Mouse (Mus musculus) lung, adult 18-20 months (tissue): ENCODE data around the gene Cyren.

Experiments
- DNase-seq, 2 experiments: peaks; one replicate each; pipeline ENCODE4 v3.0.0; 2022; ENCODE audit warnings: mixed read lengths in 2 of 2

Cyren gene

DNA sequence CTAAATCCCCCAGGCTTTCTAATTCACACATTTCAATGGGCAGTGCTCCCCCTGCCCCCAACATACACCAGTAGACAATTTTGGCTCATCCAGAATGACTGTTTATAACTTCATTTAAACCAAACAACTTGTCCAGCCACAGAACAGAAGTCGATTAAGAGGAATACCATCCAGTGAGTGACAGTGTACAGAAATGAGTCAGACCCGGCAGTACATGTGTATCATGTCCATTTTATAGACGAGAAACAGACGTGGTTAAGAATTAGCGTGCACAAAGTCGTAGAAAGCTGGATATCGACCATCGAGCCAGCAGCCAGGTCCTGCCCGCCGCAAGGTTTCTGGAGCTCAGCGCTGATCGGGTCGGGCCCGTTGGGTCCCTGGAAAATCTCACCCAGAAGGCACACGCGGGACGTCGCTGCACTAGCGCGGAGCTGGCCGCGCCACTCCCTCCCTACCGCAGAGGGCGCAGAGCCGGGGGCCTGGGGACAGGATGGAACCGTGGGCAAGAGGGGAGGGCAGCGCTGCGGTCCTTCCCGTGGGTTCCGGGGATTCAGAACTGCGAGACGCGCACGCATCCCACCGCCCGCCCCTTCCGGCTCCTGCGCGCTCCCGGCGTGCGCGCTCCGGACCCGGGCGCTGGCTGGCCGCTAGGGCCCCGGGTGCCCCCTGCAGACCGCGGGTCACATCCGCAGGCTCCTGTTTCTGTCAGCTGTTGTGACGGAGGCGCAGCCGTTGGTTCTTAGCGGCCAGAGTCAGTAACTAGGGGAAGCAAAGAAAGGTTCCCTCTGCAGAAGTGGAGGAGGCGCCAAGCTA lies at the start of gene Cyren:
Gene Cyren (minus strand): TSS at position 552 of the 813 bp plus-strand sequence.
- peak; percentile 93 to 95 for DNase-seq

DNA sequence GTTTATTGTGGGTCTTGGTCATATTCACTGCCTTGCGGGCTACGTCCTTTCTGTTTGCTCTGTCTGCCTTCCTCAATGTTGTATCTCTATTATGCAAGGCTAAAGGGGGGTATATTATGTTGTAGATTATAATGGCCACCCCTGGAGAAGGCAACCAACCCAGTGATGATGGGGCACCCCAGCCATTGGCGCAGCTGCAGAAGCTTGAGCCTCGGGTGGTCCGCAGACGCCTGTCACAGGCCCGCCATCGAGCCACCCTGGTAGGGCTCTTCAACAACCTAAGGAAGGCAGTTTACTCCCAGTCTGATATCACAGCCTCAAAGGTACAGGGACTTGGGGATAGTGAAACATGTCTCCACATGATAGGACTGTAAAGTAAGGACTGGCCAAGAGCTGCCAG lies 49.7 kb upstream of the Cyren start:
- DNase-seq: no peak

DNA sequence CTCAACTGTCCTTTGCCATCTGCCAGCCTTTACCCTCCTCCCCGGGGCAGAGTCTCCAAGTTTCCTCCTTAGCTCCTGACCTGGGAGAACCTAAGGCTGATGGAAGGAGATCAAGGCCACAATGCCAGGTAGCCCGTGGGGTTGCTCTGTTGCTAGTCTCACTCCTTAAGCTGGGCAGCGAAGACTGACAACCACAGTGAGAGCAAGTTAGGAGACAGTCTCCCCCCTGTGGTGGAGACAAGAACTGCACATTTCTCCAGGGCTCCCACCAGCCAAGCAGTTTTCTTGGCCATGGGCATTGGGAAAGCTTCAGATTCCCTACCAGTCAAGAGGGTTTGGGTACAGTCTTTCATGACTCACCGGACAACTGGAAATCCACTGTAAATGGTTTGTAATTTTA lies 49.3 kb upstream of the Cyren start:
- DNase-seq: peak; percentile 59 to 63

DNA sequence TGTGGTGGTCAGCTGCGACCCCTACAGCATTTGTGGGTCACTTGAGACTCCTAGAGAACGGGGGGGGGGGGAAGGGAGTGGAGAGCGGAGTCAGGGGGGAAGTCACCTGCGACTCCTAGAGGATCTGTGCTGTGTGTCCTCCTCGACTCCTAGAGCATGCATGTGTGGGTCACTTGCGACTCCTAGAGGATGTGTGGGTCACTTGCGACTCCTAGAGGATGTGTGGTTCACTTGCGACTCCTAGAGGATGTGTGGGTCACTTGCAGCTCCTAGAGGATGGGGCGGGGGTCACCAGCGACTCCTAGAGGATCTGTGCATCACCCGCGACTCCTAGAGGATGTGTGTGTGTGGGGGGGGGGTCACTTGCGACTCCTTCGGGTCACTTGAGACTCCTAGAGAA lies 44.1 kb upstream of the Cyren start:
- DNase-seq: peak; percentile 55 to 62

DNA sequence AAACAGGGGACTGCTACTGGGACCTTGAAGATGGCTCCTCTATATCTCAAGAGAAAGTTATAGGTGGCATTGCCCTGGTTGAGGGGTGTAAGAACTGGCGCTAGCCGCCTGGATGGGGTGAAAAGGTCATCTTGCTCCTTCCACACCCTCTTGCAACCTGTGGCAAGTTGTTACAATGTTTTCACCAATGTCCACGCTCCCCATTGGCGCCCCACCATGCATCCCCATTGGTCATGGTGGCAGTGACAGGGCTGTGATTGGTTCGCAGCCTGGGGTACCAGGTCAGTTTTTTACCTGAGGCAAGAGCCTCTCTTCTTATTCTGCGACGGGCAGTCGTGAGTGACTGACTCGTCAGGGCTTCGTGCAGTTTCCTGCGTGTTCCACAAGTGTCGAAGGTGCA lies 42.8 kb upstream of the Cyren start:
- DNase-seq: no peak

DNA sequence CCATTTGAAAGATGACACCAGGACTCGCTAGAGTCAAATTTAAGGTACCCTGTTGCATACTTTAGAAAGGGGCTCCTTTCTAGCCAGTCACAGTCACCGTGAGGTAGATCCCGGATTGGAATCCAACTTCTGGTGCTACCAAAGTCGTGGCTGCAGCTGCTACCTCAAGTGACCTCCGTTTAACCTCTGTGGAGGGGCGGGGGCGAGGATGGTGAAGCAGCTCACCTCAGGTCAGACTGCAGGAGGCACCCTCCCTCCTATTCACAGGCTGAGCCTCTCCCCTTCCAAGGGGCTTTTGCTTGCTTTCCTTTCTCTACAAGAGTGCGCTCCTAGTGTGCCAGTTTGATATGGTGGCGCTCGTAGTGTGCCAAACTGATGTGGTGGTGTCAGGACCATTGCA lies 42.1 kb upstream of the Cyren start, which contains the start of gene Stra8:
Gene Stra8 (plus strand): TSS at position 208 of the 400 bp plus-strand sequence.
- no peak for DNase-seq

DNA sequence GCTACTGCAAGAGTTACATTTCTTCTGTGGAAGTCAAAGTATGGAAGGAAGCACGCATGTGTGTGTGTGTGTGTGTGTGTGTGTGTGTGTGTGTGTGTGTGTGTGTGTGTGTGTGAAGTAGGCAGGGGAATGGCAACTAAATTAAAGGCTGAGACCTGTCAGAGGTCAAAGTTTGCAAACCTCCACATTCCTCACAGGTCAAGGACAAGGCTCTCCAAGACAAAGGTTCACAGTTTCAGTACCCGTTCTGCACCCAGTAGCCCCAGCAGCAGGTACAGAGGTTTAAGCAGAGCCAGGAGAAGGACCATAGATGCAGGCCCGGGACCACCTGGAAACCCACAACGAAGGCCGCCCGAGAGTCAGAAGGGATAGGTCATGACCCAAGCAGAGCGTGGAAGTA lies 41.3 kb upstream of the Cyren start:
- DNase-seq: no peak

DNA sequence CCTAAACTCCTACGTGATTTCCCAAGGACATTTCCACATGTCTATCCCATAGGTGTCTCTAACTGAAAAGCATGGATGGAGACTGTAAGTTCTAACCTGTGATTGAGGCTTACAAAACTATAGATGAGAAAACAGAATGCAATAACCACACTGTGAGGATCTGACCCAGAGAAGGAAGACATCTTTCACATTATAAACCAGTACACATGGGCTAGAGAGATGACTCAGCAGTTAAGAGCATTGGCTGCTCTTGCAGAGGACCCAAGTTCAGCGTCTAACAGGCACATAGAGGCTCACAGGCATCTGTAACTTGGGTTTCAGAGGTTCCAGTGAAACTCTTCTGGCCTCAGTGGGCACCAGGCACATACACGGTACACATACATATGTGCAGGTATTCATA lies 36.6 kb upstream of the Cyren start:
- no peak for DNase-seq

DNA sequence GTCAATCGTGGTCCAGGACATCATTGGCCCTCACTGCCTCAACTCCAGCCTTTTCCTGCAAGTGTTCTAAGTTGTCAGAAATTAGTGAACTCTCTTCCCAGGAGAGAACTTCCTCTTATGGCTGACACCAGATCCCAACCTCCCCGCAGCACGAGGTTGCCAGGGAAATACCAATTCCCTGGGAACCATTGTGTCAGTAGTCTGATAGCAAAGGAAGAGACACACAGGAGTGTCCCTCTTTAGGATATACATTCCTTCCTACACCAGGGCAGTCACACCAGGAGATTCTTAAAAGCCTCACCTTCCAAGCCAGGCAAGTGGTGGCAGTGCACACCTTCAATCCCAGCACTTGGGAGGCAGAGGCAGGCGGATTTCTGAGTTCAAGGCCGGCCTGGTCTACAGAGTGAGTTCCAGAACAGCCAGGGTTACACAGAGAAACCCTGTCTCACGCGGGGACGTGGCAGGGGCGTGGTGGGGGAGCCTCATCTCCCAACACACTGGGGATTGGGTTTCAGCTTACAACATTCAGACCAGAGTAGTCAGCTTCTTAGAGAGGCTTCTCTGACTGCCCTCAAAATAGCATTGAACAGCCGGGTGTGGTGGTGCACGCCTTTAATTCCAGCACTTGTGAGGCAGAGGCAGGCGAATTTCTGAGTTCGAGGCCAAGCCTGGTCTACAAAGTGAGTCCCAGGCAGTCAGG lies 35.6 kb upstream of the Cyren start:
- DNase-seq: no peak

DNA sequence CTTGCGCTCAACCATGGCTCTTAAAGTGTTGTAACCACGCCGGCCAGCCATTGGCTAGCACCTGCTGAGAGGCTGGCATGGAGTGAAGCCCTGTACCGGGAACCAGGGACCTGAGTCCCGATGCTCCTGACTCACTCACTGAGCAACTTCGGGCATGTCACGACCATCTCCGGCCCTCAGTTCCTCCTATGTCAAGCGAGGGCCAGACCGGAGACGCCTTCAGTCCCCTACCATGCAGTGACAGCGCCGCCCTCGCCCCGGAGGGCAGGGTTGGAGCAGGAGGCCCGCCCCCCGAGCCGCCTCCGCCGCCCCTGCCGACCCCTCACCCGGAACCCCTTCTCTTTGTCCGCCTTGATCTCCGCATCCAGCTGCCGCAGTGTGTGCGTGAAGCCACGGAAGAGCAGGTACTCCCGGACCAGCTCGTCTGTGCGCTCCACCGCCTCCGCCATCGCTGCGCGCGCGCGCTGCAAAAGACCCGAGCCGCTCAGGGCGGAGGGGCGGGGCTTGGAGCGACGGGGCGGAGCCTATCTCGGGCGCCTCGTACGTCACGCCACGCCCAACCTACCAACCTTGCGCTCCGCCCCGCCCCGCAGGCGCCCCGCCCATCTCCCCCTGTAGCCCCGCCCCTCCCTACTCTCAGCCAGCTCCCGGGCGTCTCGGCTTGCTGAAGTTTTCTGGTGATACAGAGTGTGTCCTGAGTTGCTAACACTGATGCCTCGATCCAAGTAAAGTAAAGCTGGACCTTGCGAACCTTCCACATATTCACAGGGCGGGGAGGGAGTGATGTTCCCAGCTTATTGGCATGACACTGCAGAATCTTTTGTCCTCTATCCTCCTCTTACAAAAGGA lies 32.7 kb upstream of the Cyren start, which contains the start of gene Wdr91:
Gene Wdr91 (minus strand): TSS at position 506 of the 849 bp plus-strand sequence.
- DNase-seq: peak; percentile 89 to 91

DNA sequence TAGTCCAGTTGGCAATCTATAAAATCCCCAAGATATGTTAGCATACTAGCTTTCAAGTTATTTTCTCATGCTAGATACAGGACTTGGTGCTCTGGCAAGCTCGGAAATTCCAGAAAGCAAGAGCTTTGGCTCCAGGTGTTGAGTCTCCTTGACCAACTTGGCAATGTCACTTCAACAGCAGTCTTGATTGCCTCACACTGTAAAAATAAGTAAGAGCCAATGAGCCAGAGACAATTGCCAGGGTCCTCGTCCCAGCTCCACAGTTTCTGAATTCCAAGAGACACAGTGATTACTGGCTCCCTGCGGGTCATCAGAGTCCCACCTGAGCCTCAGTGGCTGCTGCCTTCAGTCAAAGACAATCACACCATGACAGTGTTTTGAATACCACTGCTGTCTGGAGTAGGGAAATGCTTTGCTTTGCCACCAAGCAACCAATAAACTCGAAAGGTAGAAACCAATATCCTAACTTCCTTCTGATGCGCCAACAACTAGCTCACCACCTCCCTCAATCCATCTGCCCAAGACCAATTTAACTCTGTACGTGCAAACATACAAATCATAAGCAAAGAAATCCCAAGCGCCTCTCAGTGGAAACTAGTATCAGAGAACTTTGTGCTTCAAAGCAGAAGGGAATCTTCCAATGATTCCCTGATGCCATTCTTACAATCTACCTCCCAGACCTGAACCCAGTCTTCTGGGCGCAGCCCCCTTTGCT lies 31.9 kb upstream of the Cyren start:
- DNase-seq: peak in 1 of 2 experiments; percentile 13

DNA sequence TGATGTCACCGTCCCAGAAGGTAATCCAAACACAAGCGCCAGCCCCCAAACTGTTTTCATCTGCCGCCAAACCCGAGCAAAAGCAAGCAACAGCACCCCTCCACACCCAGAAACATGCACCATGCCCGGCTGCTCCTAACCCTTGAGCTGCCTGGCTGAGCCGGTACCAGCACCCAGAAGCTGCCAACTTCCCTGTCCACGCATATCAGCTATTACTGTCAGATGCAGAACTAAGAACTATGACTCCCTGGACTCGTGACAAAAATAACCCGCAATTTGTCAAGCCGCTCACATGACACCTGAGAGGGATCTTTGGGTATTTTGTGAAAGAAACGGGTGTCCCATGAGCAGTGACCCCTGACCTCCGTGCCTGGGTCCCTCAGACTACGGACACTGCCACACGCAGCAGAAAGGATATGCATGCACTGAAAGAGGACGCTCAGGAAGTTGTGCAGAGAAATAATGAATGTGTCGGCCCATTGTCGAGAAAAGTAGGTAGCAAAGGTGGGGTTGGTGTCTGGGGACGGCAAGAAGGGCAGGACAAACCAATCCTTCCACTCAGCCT lies 29.9 kb upstream of the Cyren start:
- peak; percentile 29 to 42 for DNase-seq

DNA sequence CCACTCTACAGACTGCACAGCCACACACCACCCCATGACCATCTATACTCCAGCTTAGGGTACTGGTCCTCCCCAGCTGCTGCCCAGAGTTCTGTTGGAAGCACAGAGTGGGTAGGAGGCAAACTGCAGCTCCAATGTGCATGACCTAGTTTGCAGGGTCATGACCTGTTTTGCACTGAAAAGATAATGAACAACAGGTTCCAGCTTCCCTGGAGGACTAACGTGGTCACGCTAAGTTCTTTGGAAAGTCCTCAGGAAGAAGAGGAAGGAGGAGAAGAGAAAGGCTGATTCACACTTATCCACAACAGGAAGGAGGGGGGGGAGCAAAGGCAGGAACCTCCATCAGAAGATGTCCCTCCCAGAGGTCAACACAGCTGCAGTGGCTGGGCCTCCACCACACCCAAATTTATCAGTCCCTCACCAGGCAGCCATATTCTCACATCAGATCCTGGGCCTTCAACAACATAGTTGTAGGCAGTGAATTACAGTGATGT lies 29.3 kb upstream of the Cyren start:
- no peak for DNase-seq

DNA sequence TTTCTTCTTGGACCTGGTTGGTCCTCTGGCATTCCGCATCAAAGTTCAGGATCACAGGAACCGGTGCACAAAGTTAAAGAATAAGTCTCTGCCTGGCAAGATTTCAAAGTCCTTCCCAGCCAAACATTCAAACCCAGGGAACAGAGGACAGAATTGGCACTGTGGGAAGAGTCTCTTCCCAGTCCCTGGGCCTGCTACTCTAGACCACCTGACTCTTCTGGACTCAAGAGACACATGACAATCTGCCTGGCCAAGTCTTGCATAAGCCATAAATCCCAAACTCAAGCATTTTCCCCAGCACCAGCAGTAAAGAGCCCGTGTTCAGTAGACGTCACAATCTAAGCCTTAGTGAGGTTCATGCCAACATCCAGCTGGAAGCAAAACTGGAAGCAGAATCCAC lies 28.8 kb upstream of the Cyren start:
- peak in 1 of 2 experiments; percentile 20 for DNase-seq

DNA sequence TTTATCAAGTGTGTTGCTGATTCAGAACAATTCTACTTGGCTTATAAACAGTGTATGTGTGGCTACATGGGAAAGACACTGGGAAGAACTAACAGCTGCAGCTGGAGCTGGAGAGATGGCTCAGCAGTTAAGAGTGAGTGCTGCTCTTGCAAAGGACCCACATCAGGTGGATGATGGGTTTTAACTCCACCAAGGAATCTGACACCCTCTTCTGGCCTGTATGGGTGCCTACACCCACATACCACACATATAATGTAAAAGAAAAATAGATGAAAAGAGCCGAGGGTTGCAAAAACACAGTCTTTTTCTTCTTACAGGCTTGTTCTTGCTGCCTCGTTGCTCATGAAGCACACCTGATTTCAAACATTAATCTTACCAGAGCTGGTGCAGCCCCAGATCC lies 28.3 kb upstream of the Cyren start:
- DNase-seq: no peak

DNA sequence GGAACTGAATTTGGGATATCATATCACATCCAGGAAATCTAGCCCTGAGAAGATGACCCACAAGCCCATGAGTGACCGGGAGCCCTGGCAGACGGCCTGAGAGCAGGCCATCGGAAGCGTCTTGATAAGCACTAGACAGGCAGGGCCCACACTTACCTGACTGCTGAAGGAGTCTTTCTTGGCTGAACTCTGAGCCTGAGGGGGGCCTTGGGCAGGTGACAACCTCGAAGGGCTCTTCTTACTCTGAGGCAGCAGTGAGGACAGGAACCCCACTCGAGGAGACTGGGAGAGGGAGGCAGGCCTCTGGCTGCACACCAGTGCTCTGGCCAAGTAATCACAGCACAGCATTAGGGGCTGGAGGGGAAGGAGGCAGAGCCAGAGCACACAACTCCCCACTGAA lies 26.5 kb upstream of the Cyren start:
- peak; percentile 66 to 73 for DNase-seq

DNA sequence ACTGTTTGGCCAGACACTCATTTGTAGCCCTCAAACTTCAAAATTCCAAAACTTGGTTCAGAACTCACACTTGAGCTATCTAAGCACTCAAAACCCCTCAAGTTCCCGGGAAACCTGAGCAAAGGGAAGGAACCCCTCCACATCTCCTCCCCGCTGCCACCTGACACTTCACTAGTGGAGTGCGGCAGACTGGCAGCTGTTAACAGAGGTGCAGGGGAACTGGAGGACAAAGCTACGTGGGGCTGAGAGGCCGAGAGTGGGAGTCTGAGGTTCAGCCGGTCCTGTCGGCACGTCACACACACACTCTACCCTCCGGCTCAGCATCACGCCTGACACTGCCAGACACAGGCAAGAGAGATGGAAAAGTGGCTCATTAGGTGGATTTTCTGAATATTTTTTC lies 26.0 kb upstream of the Cyren start:
- peak; percentile 56 to 68 for DNase-seq

DNA sequence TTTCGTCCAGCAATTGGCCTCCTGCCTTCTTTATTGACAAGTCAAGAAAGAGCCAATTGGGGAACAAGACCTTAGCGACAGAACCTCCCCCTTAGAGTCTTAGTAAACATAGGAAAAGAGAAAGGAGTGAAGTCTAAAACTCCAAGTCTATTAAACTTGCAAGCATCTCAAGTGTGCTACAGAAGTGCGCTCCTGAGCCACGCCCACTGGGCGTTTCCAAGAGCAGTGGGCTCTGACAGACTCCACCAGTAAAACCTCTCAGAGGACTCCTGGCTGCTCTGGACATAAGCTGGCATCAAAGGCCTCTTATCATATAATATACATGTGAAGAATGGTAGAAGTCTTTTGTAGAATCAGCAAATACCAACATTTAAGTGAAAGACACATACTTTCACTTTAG lies 25.6 kb upstream of the Cyren start:
- DNase-seq: peak; percentile 83 to 88

DNA sequence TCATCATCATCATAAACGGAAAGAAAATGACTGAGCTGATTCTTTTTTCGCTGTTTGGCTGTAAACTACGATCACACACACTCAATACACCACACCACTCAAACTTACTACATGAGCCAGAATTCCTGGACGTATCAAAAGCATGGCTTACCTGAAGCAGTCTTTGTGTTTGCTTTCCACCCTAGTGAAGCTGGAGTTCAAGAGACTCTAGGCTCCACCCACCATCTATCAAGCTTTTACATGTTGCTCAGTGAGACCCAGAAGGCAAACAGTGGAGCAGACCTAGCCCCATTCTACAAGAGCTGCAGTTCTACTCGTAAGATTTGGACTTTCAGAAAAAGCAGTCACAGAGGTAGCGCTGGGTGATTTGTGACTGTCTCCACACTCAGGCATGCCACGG lies 24.7 kb upstream of the Cyren start:
- peak in 1 of 2 experiments; percentile 64 for DNase-seq

DNA sequence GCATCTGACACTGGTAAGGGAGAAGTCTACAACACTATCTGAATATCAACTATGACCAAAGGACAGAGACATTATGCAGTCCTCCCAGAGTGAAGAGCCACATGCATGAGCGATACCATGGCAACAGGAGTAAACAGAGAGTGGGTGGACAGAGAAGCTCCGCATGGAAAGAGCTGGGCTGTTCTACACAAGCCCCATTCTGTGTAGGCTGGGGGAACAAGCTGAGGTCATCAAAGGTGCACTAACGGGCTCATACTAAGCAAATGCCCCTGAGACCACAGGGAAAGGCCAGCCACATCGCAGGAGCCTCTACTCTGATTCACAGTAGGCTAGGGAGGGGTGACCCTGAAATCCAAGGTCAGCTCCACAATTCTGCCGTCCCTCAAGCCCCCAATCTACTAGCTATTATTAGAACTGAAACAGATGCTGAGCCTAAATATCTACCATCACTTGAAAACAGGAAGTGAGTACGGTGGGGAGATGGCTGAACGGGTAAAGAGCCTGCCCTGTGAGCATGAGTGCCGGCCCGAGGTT lies 24.1 kb upstream of the Cyren start:
- no peak for DNase-seq

DNA sequence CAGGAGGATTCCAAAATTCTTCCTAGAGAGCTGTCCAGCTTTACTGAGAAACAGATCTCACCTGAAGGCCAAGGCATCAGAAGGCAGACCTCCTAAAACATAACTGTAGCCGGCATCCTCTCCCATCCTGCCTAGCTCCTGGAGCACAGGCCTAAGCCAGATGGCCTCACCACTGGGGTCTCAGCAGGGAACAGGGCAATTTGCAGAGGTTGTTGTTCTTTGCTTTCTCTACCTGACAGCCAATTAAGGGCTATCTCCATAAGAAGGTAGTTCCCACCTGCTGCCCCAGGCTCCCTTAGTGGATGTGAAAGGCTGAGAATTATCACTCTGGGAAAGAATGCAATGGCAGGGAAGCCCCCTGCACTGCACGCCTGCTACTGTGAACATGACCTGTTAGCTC lies 23.1 kb upstream of the Cyren start:
- no peak for DNase-seq

DNA sequence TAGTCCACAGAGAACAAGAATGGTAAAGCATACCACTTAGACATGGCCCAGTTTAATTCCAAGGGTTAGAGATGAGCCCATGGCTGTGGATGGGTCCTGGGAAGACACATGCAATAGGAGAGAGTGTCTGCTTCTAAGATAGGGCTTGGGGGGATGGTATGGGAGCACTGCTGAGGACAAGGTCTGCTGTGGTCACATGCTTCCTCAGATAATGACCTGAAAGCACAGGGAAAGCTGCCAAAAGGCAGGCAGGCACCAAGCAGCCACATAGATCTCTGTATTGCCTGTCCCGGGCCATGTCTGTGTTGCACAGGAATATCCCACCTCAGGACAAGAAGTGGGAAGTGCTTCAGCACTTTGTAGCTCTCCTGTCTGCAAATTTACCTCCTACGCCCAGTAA lies 21.3 kb upstream of the Cyren start:
- DNase-seq: no peak
